Mouse (Mus musculus) limb, embryonic 11.5 days (tissue): ENCODE results near the gene Gm15114. TPM values are rescaled to one million over a fixed set of nuclear protein-coding genes. Genes with fewer than 3 reads are reported as not detected.
"Not testable (repeated sequence)": the region's sequence is repeated elsewhere in the genome, so short reads cannot be mapped to it uniquely, and the experiment has no call there.

Experiments used
- ATAC-seq: fragments of 200-750 bp; cut with Nextera tagmentation; 2 replicates; pipeline ENCODE4 v1.8.0; 2017; ENCODE audit warnings: low read depth; ENCODE audit not compliant: insufficient number of reproducible peaks, low FRiP score, low TSS enrichment
- DNase-seq: peaks from one replicate; pipeline ENCODE4 v3.0.0-alpha.2; 2015; ENCODE audit warnings: low spot score
- H3K27ac ChIP-seq: fragments of 300-500 bp; sonication (generic); replicated peaks from 2 replicates; pipeline ENCODE4 v1.5.1; 2014; ENCODE audit warnings: low read depth, mild to moderate bottlenecking, low read length
- H3K27me3 ChIP-seq: fragments of 300-500 bp; sonication (generic); 2 replicates; pipeline ENCODE4 v1.6.1; 2014; ENCODE audit warnings: mild to moderate bottlenecking, low read length, mixed read lengths; ENCODE audit not compliant: control insufficient read depth, insufficient read depth
- H3K36me3 ChIP-seq: fragments of 300-500 bp; sonication (generic); 2 replicates; pipeline ENCODE4 v1.6.1; 2014; ENCODE audit warnings: mild to moderate bottlenecking, low read length, moderate library complexity, mixed read lengths; ENCODE audit not compliant: control insufficient read depth, insufficient read depth
- H3K4me1 ChIP-seq: fragments of 300-500 bp; sonication (generic); 2 replicates; pipeline ENCODE4 v1.6.1; 2014; ENCODE audit warnings: low read length, mixed read lengths; ENCODE audit not compliant: control insufficient read depth, insufficient read depth
- H3K4me2 ChIP-seq: fragments of 300-500 bp; sonication (generic); 2 replicates; pipeline ENCODE4 v1.6.1; 2014; ENCODE audit warnings: low read depth, mild to moderate bottlenecking, moderate library complexity; ENCODE audit not compliant: severe bottlenecking
- H3K4me3 ChIP-seq: fragments of 300-500 bp; sonication (generic); 2 replicates; pipeline ENCODE4 v1.5.1; 2014; ENCODE audit warnings: low read depth, low read length
- H3K9ac ChIP-seq: fragments of 300-500 bp; sonication (generic); 2 replicates; pipeline ENCODE4 v1.6.1; 2014; ENCODE audit warnings: mild to moderate bottlenecking, low read length
- H3K9me3 ChIP-seq: fragments of 300-500 bp; sonication (generic); 2 replicates; pipeline ENCODE4 v1.6.1; 2016; ENCODE audit warnings: low read length; ENCODE audit not compliant: control insufficient read depth
- WGBS: fragments of 180-500 bp; shearing (Covaris S2); extraction: QIAGEN DNeasy Blood & Tissue Kit; methylation state at CpG from one replicate; pipeline ENCODE4 v1.1.7; 2014; 5-methylcytosine and 5-hydroxymethylcytosine counted together
- polyA plus RNA-seq: library from polyadenylated mRNA; unstranded; fragments of >200 nt; fragmentation: Nextera tagmentation; extraction: Ambion mirVana; gene quantifications from 2 replicates; pipeline ENCODE4 v1.2.1, GENCODE M21; 2014

Gm15114 gene
- polyA plus RNA-seq = not detected in 2 replicates

DNA sequence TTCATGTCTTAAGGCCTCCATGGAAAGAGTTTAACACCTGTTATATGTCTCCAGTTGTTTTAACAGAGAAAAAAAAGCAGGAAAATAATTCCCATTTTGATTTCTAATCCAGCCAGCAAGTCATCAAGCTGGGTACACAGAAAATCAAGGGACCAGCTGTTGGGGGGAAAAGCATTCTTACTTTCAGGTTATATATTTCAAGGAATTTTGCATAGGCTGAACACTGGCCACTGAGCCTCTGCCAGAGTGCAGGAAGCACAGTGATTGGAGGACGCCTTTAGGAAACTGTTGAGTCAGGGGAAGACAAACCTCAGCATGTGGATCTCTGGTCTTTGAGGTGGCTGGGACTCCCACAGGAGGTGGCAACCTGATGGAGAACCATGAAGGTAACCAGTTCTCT, at the start of gene Gm15114:
Gene Gm15114 (plus strand): TSS at position 301 of the 400 bp plus-strand sequence.
- H3K9ac ChIP-seq, H3K4me2 ChIP-seq, DNase-seq, H3K36me3 ChIP-seq, H3K27me3 ChIP-seq, H3K4me1 ChIP-seq, H3K9me3 ChIP-seq, ATAC-seq, H3K4me3 ChIP-seq, H3K27ac ChIP-seq: not testable (repeated sequence)
- WGBS = no CpG with 5 or more reads among the region's 1 CpGs

Other genes with a start within 250 kb of the Gm15114 start
- not detected in 2 replicates for gene Gm8334, start 126.2 kb downstream of the Gm15114 start, polyA plus RNA-seq
- gene Gm15127, start 174.6 kb downstream of the Gm15114 start, polyA plus RNA-seq = not detected in 2 replicates